Mouse (Mus musculus): ENCODE measurements around the gene Togaram2. TPM values are rescaled to one million over a fixed set of nuclear protein-coding genes. Genes with fewer than 3 reads are reported as not detected.
"Not testable (repeated sequence)": the region's sequence is repeated elsewhere in the genome, so short reads cannot be mapped to it uniquely, and the experiment has no call there.

Togaram2 gene
- polyA plus RNA-seq (2016; fragmentation: Nextera tagmentation; extraction: Ambion mirVana), result 0.15 and 0.29 TPM in 2 replicates

- ATAC-seq (ENCODE audit: low FRiP score), result no peak
- no peak within 1 kb of the TSS for H3K4me2 ChIP-seq
- H3K27ac ChIP-seq, result no peak within 1 kb of the TSS
- H3K9me3 ChIP-seq, result no peaks in the 10 kb centered on the region
- H3K4me1 ChIP-seq, result peaks cover 7% of the 10 kb centered on the region
- H3K27me3 ChIP-seq, result no peaks in the 10 kb centered on the region
- H3K4me3 ChIP-seq (replicated peaks), result no peak within 1 kb of the TSS
- 53% methylated on average over 9 of the region's 9 CpGs for WGBS
- no peak within 1 kb of the TSS for H3K9ac ChIP-seq
- H3K36me3 ChIP-seq (replicated peaks), result no peaks in the 10 kb centered on the region
Observed at GRCm38 (mm10) chr17:71673092-71673491, at the start of gene Togaram2. Gene Togaram2 (plus strand): TSS chr17:71673261.

GRCm38 (mm10) chr17:71631806-71632205 lies 41.3 kb upstream of the Togaram2 start:
- no peak for ATAC-seq (ENCODE audit: low FRiP score)
- H3K36me3 ChIP-seq (replicated peaks), result peaks cover 76% of the 10 kb centered on the region
- H3K4me3 ChIP-seq (replicated peaks), result no peak overlapping the region
- no peak overlapping the region for H3K27ac ChIP-seq
- 84% methylated on average over 10 of the region's 10 CpGs for WGBS
- H3K9ac ChIP-seq, result no peak overlapping the region
- no peaks in the 10 kb centered on the region for H3K4me1 ChIP-seq
- no peaks in the 10 kb centered on the region for H3K27me3 ChIP-seq
- H3K4me2 ChIP-seq, result no peak overlapping the region
- no peaks in the 10 kb centered on the region for H3K9me3 ChIP-seq

GRCm38 (mm10) chr17:71633350-71633749 lies 39.7 kb upstream of the Togaram2 start:
- H3K4me1 ChIP-seq, result no peaks in the 10 kb centered on the region
- H3K4me2 ChIP-seq, result no peak overlapping the region
- no peaks in the 10 kb centered on the region for H3K27me3 ChIP-seq
- 89% methylated on average over 8 of the region's 8 CpGs for WGBS
- no peak overlapping the region for H3K4me3 ChIP-seq (replicated peaks)
- no peaks in the 10 kb centered on the region for H3K9me3 ChIP-seq
- ATAC-seq (ENCODE audit: low FRiP score), result no peak
- peaks cover 79% of the 10 kb centered on the region for H3K36me3 ChIP-seq (replicated peaks)
- H3K9ac ChIP-seq, result no peak overlapping the region
- no peak overlapping the region for H3K27ac ChIP-seq

- no peak for ATAC-seq (ENCODE audit: low FRiP score)
- H3K4me2 ChIP-seq, result no peak overlapping the region
- H3K4me1 ChIP-seq, result no peaks in the 10 kb centered on the region
- 93% methylated on average over 8 of the region's 8 CpGs for WGBS
- peaks cover 87% of the 10 kb centered on the region for H3K36me3 ChIP-seq (replicated peaks)
- no peak overlapping the region for H3K4me3 ChIP-seq (replicated peaks)
- H3K9ac ChIP-seq, result no peak overlapping the region
- H3K27ac ChIP-seq, result no peak overlapping the region
- no peaks in the 10 kb centered on the region for H3K27me3 ChIP-seq
- H3K9me3 ChIP-seq, result no peaks in the 10 kb centered on the region
Observed at GRCm38 (mm10) chr17:71636786-71637185, 36.3 kb upstream of the Togaram2 start.

- no peak overlapping the region for H3K4me3 ChIP-seq (replicated peaks)
- H3K36me3 ChIP-seq (replicated peaks), result peaks cover 90% of the 10 kb centered on the region
- H3K4me2 ChIP-seq, result no peak overlapping the region
- ATAC-seq (ENCODE audit: low FRiP score), result no peak
- H3K9me3 ChIP-seq, result no peaks in the 10 kb centered on the region
- H3K4me1 ChIP-seq, result no peaks in the 10 kb centered on the region
- H3K27ac ChIP-seq, result no peak overlapping the region
- H3K9ac ChIP-seq, result no peak overlapping the region
- no peaks in the 10 kb centered on the region for H3K27me3 ChIP-seq
- WGBS, result 95% methylated on average over 4 of the region's 4 CpGs
Observed at GRCm38 (mm10) chr17:71637750-71638265, 35.3 kb upstream of the Togaram2 start.

GRCm38 (mm10) chr17:71639056-71639455 lies 34.0 kb upstream of the Togaram2 start:
- H3K27me3 ChIP-seq; H3K4me2 ChIP-seq; H3K4me3 ChIP-seq (replicated peaks); ATAC-seq (ENCODE audit: low FRiP score); H3K4me1 ChIP-seq; H3K27ac ChIP-seq; H3K9me3 ChIP-seq; H3K9ac ChIP-seq: not testable (repeated sequence)
- WGBS, result 88% methylated on average over 5 of the region's 5 CpGs
- peaks cover 85% of the 10 kb centered on the region for H3K36me3 ChIP-seq (replicated peaks)

GRCm38 (mm10) chr17:71640421-71641085 lies 32.5 kb upstream of the Togaram2 start:
- WGBS, result 93% methylated on average over 9 of the region's 9 CpGs
- H3K36me3 ChIP-seq (replicated peaks), result peaks cover 82% of the 10 kb centered on the region

GRCm38 (mm10) chr17:71642190-71642589 lies 30.9 kb upstream of the Togaram2 start:
- H3K9me3 ChIP-seq, result no peaks in the 10 kb centered on the region
- H3K4me1 ChIP-seq, result no peaks in the 10 kb centered on the region
- no peaks in the 10 kb centered on the region for H3K27me3 ChIP-seq

More at GRCm38 (mm10) chr17:71640421-71641085, 32.5 kb upstream of the Togaram2 start:
- Histone ChIP-seq H3K27me3 (no peaks in the 10 kb centered on the region), H3K27ac (no peak overlapping the region), H3K4me1 (no peaks in the 10 kb centered on the region), H3K4me3 (replicated peaks) (no peak overlapping the region), H3K9ac (no peak overlapping the region), H3K4me2 (no peak overlapping the region), H3K9me3 (no peaks in the 10 kb centered on the region)
- no peak for ATAC-seq (ENCODE audit: low FRiP score)

GRCm38 (mm10) chr17:71650011-71650410 lies 23.1 kb upstream of the Togaram2 start:
- Histone ChIP-seq H3K9ac (no peak overlapping the region), H3K9me3 (no peaks in the 10 kb centered on the region), H3K27ac (no peak overlapping the region), H3K36me3 (replicated peaks) (peaks cover 72% of the 10 kb centered on the region), H3K27me3 (no peaks in the 10 kb centered on the region), H3K4me1 (no peaks in the 10 kb centered on the region), H3K4me2 (no peak overlapping the region), H3K4me3 (replicated peaks) (no peak overlapping the region)
- no peak for ATAC-seq (ENCODE audit: low FRiP score)
- 91% methylated on average over 9 of the region's 9 CpGs for WGBS

More at GRCm38 (mm10) chr17:71642190-71642589, 30.9 kb upstream of the Togaram2 start:
- 89% methylated on average over 3 of the region's 3 CpGs for WGBS
- Histone ChIP-seq H3K9ac (no peak overlapping the region), H3K4me3 (replicated peaks) (no peak overlapping the region), H3K4me2 (no peak overlapping the region), H3K36me3 (replicated peaks) (peaks cover 81% of the 10 kb centered on the region), H3K27ac (no peak overlapping the region)
- ATAC-seq (ENCODE audit: low FRiP score), result no peak

GRCm38 (mm10) chr17:71652495-71652894 lies 20.6 kb upstream of the Togaram2 start:
- Histone ChIP-seq H3K4me3 (replicated peaks) (no peak overlapping the region), H3K27ac (no peak overlapping the region), H3K36me3 (replicated peaks) (peaks cover 69% of the 10 kb centered on the region), H3K4me1 (no peaks in the 10 kb centered on the region), H3K9ac (no peak overlapping the region), H3K4me2 (no peak overlapping the region), H3K9me3 (no peaks in the 10 kb centered on the region), H3K27me3 (no peaks in the 10 kb centered on the region)
- ATAC-seq (ENCODE audit: low FRiP score), result no peak
- WGBS, result 93% methylated on average over 2 of the region's 2 CpGs

GRCm38 (mm10) chr17:71652934-71653333 lies 20.1 kb upstream of the Togaram2 start:
- Histone ChIP-seq H3K9ac (no peak overlapping the region), H3K4me1 (no peaks in the 10 kb centered on the region), H3K36me3 (replicated peaks) (peaks cover 73% of the 10 kb centered on the region), H3K27me3 (no peaks in the 10 kb centered on the region), H3K27ac (no peak overlapping the region), H3K9me3 (no peaks in the 10 kb centered on the region), H3K4me3 (replicated peaks) (no peak overlapping the region), H3K4me2 (no peak overlapping the region)
- ATAC-seq (ENCODE audit: low FRiP score), result no peak
- WGBS, result 81% methylated on average over 5 of the region's 5 CpGs

- H3K9me3 ChIP-seq, result no peaks in the 10 kb centered on the region
- no peak overlapping the region for H3K4me2 ChIP-seq
- peaks cover 4% of the 10 kb centered on the region; the same call in 1 of the 2 replicates for H3K4me1 ChIP-seq
- H3K27me3 ChIP-seq, result no peaks in the 10 kb centered on the region
- no peak for ATAC-seq (ENCODE audit: low FRiP score)
- H3K4me3 ChIP-seq (replicated peaks), result no peak overlapping the region
- no peak overlapping the region for H3K9ac ChIP-seq
- H3K36me3 ChIP-seq (replicated peaks), result peaks cover 42% of the 10 kb centered on the region
- no peak overlapping the region for H3K27ac ChIP-seq
- WGBS, result 83% methylated on average over 4 of the region's 4 CpGs
Observed at GRCm38 (mm10) chr17:71657521-71657920, 15.5 kb upstream of the Togaram2 start.

GRCm38 (mm10) chr17:71658666-71659065 lies 14.4 kb upstream of the Togaram2 start:
- WGBS, result 89% methylated on average over 10 of the region's 10 CpGs
- H3K4me3 ChIP-seq (replicated peaks), result no peak overlapping the region
- peaks cover 7% of the 10 kb centered on the region for H3K4me1 ChIP-seq
- H3K4me2 ChIP-seq, result no peak overlapping the region
- H3K27me3 ChIP-seq, result no peaks in the 10 kb centered on the region
- H3K36me3 ChIP-seq (replicated peaks), result peaks cover 32% of the 10 kb centered on the region
- no peak for ATAC-seq (ENCODE audit: low FRiP score)
- H3K27ac ChIP-seq, result no peak overlapping the region
- H3K9ac ChIP-seq, result no peak overlapping the region
- H3K9me3 ChIP-seq, result no peaks in the 10 kb centered on the region

Data from forebrain, embryonic 12.5 days (tissue).